Mouse (Mus musculus) limb, embryonic 12.5 days (tissue): ENCODE results near the gene Hist2h3c1. TPM values are rescaled to one million over a fixed set of nuclear protein-coding genes. Genes with fewer than 3 reads are reported as not detected.

Source experiments
- ATAC-seq: fragments of 200-750 bp; cut with Nextera tagmentation; 2 replicates; pipeline ENCODE4 v1.8.0; 2017; ENCODE audit warnings: low read depth, moderate TSS enrichment; ENCODE audit not compliant: insufficient number of reproducible peaks, insufficient read depth, low FRiP score, low TSS enrichment
- H3K27ac ChIP-seq: fragments of 300-500 bp; sonication (generic); 2 replicates; pipeline ENCODE4 v1.5.1; 2016; ENCODE audit warnings: mild to moderate bottlenecking, moderate library complexity
- H3K27me3 ChIP-seq: fragments of 300-500 bp; sonication (generic); 2 replicates; pipeline ENCODE4 v1.6.1; 2016; ENCODE audit warnings: mild to moderate bottlenecking, moderate library complexity
- H3K36me3 ChIP-seq: fragments of 300-500 bp; sonication (generic); 2 replicates; pipeline ENCODE4 v1.6.1; 2016; ENCODE audit warnings: mild to moderate bottlenecking, moderate library complexity
- H3K4me1 ChIP-seq: fragments of 300-500 bp; sonication (generic); replicated peaks from 2 replicates; pipeline ENCODE4 v1.6.1; 2016
- H3K4me2 ChIP-seq: fragments of 300-500 bp; sonication (generic); 2 replicates; pipeline ENCODE4 v1.6.1; 2016; ENCODE audit warnings: mild to moderate bottlenecking, moderate library complexity
- H3K4me3 ChIP-seq: fragments of 300-500 bp; sonication (generic); replicated peaks from 2 replicates; pipeline ENCODE4 v1.5.1; 2016; ENCODE audit warnings: mild to moderate bottlenecking
- H3K9ac ChIP-seq: fragments of 300-500 bp; sonication (generic); replicated peaks from 2 replicates; pipeline ENCODE4 v1.6.1; 2016; ENCODE audit warnings: mild to moderate bottlenecking, moderate library complexity
- H3K9me3 ChIP-seq: fragments of 300-500 bp; sonication (generic); 2 replicates; pipeline ENCODE4 v1.6.1; 2016; ENCODE audit warnings: mild to moderate bottlenecking, moderate library complexity
- WGBS: fragments of 180-500 bp; shearing (Covaris S2); methylation state at CpG from one replicate; pipeline ENCODE4 v1.1.7; 2016; 5-methylcytosine and 5-hydroxymethylcytosine counted together
- microRNA-seq: library from miRNA; unstranded; fragments of <30 nt; microRNA quantifications from one replicate; pipeline ENCODE4, GENCODE M21; 2017
- polyA plus RNA-seq: library from polyadenylated mRNA; unstranded; fragments of >200 nt; fragmentation: Nextera tagmentation; extraction: Ambion mirVana; gene quantifications from 2 replicates; pipeline ENCODE4 v1.2.1, GENCODE M21; 2016

Hist2h3c1 gene
- polyA plus RNA-seq, 1 experiment from 2014 or later: not detected

DNA sequence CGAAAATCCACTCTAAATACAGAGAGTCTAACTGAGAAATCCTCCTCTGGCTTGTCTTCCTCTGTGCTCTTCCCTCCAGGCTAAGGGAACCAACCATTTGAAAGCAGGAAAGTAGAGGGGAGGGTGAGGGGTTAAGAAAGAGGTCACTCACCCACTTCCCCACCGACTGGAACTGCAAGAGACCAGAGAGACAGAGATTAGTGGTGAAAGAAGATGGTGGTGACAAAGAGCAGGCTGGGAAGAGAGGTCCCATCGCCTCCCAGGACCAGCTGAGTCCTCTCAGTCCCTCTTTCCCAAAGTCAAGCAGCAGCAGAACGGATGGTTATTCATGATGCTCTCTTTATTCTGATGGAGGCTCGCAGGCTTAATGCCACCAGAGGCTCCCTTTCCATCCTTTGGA is 46.9 kb downstream of the Hist2h3c1 start:
- Histone ChIP-seq H3K27me3 (no peaks in the 10 kb centered on the region), H3K9ac (no peak overlapping the region), H3K27ac (no peak overlapping the region), H3K4me2 (no peak overlapping the region), H3K4me1 (no peaks in the 10 kb centered on the region), H3K36me3 (no peaks in the 10 kb centered on the region), H3K9me3 (0 out of 2 replicates have a peak, but pooled peaks cover 9% of the 10 kb centered on the region), H3K4me3 (no peak overlapping the region)
- WGBS: 54% methylated on average over 5 of the region's 5 CpGs
- no peak for ATAC-seq

DNA sequence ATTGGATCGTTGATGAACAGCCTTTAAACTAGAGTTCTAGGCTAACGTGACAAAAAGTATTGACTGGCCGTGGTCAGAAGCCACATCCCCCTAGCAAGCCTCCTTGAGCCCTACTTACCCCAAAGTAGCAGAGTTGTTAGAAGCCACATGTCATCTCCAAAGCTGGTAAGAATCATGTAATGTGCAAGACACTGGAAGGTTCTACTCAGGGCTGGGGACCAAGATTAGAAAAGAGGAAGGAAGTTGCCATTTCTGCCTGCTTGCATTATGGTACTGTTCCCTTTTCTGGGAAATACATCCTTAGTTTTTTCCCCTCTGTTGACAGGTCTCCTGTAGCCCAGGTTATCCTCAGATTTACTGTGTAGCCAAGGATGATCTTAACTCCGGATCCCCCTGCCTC is 47.3 kb downstream of the Hist2h3c1 start, which contains the start of gene Fcgr1:
TSS of gene Fcgr1 (minus strand) at position 183 of the 400 bp plus-strand sequence.
- Histone ChIP-seq H3K9ac (no peak within 1 kb of the TSS), H3K36me3 (no peaks in the 10 kb centered on the region), H3K4me1 (no peaks in the 10 kb centered on the region), H3K9me3 (0 out of 2 replicates have a peak, but pooled peaks cover 9% of the 10 kb centered on the region), H3K4me3 (no peak within 1 kb of the TSS), H3K4me2 (no peak within 1 kb of the TSS), H3K27ac (no peak within 1 kb of the TSS), H3K27me3 (no peaks in the 10 kb centered on the region)
- no peak for ATAC-seq
- WGBS: 83% methylated on average over 4 of the region's 4 CpGs

Small RNAs within 50 kb of the gene (microRNA-seq; reads per million reads assigned to microRNA genes)
- gene Gm44492: not detected
- gene Gm47311: not detected
- not detected for gene Gm47313

Other genes with a start within 250 kb of the Hist2h3c1 start
- 36.5 and 38.9 TPM in 2 replicates for gene Vps45, start 188.2 kb upstream of the Hist2h3c1 start, polyA plus RNA-seq
- gene Otud7b, start 142.2 kb upstream of the Hist2h3c1 start, polyA plus RNA-seq: 18.7 and 23.3 TPM in 2 replicates
- 31.3 and 34.0 TPM in 2 replicates for gene Mtmr11, start 84.7 kb upstream of the Hist2h3c1 start, polyA plus RNA-seq
- gene Sf3b4, start 74.4 kb upstream of the Hist2h3c1 start, polyA plus RNA-seq: 178 and 209 TPM in 2 replicates
- gene Sv2a, start 65.5 kb upstream of the Hist2h3c1 start, polyA plus RNA-seq: 5.6 and 5.9 TPM in 2 replicates
- gene Bola1, start 27.0 kb upstream of the Hist2h3c1 start, polyA plus RNA-seq: 54.6 and 56.3 TPM in 2 replicates
- 1.7 and 2.0 TPM in 2 replicates for gene Hist2h2ab, start 26.8 kb upstream of the Hist2h3c1 start, polyA plus RNA-seq
- gene Hist2h2ac, start 25.8 kb upstream of the Hist2h3c1 start, polyA plus RNA-seq: 13.1 and 17.7 TPM in 2 replicates
- 9.9 and 10.4 TPM in 2 replicates for gene Hist2h2be, start 25.6 kb upstream of the Hist2h3c1 start, polyA plus RNA-seq
- gene Hist2h3c2, start 7.6 kb upstream of the Hist2h3c1 start, polyA plus RNA-seq: 9.0 and 11.9 TPM in 2 replicates
- gene Hist2h2aa2, start 6.4 kb upstream of the Hist2h3c1 start, polyA plus RNA-seq: 50.0 and 66.0 TPM in 2 replicates
- 17.4 and 36.2 TPM in 2 replicates for gene Hist2h2aa1, start 1.2 kb upstream of the Hist2h3c1 start, polyA plus RNA-seq
- 19.4 and 26.5 TPM in 2 replicates for gene Hist2h4, start 16.6 kb downstream of the Hist2h3c1 start, polyA plus RNA-seq
- gene Hist2h3b, start 22.0 kb downstream of the Hist2h3c1 start, polyA plus RNA-seq: 95.3 and 139 TPM in 2 replicates
- 21.4 and 34.9 TPM in 2 replicates for gene Hist2h2bb, start 23.1 kb downstream of the Hist2h3c1 start, polyA plus RNA-seq
- 0.94 and 1.1 TPM in 2 replicates for gene Fcgr1, start 47.3 kb downstream of the Hist2h3c1 start, polyA plus RNA-seq
- gene BC107364, start 205.6 kb downstream of the Hist2h3c1 start, polyA plus RNA-seq: not detected in 2 replicates